Mouse (Mus musculus): ENCODE measurements around the gene Naalad2. TPM values are rescaled to one million over a fixed set of nuclear protein-coding genes. Genes with fewer than 3 reads are reported as not detected.

Gene Naalad2
- polyA plus RNA-seq, 1 experiment from 2014 or later: 7.1 TPM

- no peak for ATAC-seq (replicated peaks; ENCODE audit: low FRiP score, low read depth)
- H3K9me3 ChIP-seq (replicated peaks; ENCODE audit: low read length): no peaks in the 10 kb centered on the region
- peak; percentile 58 for DNase-seq (ENCODE audit: low spot score)
- no peaks in the 10 kb centered on the region for H3K36me3 ChIP-seq (ENCODE audit: insufficient read depth, low read length)
- H3K4me1 ChIP-seq (replicated peaks; ENCODE audit: insufficient read depth, low read length): no peaks in the 10 kb centered on the region
- no peak overlapping the region for H3K27ac ChIP-seq
- H3K9ac ChIP-seq (ENCODE audit: low read depth, low read length): no peak overlapping the region
- H3K4me2 ChIP-seq (ENCODE audit: low read length): no peak overlapping the region
- H3K4me3 ChIP-seq (replicated peaks; ENCODE audit: low read depth, low read length): no peak overlapping the region
- H3K27me3 ChIP-seq (ENCODE audit: insufficient read depth, low read length): no peaks in the 10 kb centered on the region
- 45% methylated on average over 1 of the region's 1 CpGs for WGBS
- TF ChIP-seq CTCF (IDR thresholded peaks at IDR 0.05; ENCODE audit: low read depth): peak; percentile 66
These were observed 125.3 kb downstream of the Naalad2 start for GRCm38 (mm10) chr9:18277497-18277896.

- no peaks in the 10 kb centered on the region for H3K36me3 ChIP-seq (ENCODE audit: insufficient read depth, low read length)
- H3K9ac ChIP-seq (ENCODE audit: low read depth, low read length): no peak overlapping the region
- H3K4me1 ChIP-seq (replicated peaks; ENCODE audit: insufficient read depth, low read length): no peaks in the 10 kb centered on the region
- no peaks in the 10 kb centered on the region for H3K27me3 ChIP-seq (ENCODE audit: insufficient read depth, low read length)
- no peaks in the 10 kb centered on the region for H3K9me3 ChIP-seq (replicated peaks; ENCODE audit: low read length)
- H3K27ac ChIP-seq: no peak overlapping the region
- no peak overlapping the region for H3K4me3 ChIP-seq (replicated peaks; ENCODE audit: low read depth, low read length)
- ATAC-seq (replicated peaks; ENCODE audit: low FRiP score, low read depth) (no peak), DNase-seq (ENCODE audit: low spot score) (no peak)
- H3K4me2 ChIP-seq (ENCODE audit: low read length): no peak overlapping the region
- TF ChIP-seq CTCF (IDR thresholded peaks at IDR 0.05; ENCODE audit: low read depth): no peak
- 28% methylated on average over 2 of the region's 2 CpGs for WGBS
These were observed 126.0 kb downstream of the Naalad2 start for GRCm38 (mm10) chr9:18276844-18277243.

DNA sequence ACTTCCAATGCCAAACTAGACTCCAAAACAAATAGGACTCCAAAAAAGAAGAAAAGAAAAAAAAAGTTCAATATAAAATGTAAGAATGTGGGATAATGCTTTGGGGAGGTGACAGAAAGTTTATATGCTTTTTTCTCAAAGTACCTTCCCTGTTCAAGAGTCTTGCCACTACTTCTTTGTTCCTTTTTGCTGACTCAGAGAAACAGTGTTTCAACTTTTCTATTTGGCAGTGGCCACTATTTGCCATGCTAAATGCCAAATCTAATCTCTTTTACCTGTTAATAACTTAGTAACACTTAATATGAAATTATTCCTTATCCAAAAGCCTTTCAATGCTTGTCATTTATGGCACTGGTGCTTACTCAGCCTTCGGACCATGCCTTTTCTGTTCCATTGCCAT, 126.9 kb downstream of the Naalad2 start:
- 86% methylated on average over 1 of the region's 1 CpGs for WGBS
- no peak for DNase-seq (ENCODE audit: low spot score)
- no peak for ATAC-seq (replicated peaks; ENCODE audit: low FRiP score, low read depth)
- no peak overlapping the region for H3K27ac ChIP-seq
- no peak for TF ChIP-seq CTCF (IDR thresholded peaks at IDR 0.05; ENCODE audit: low read depth)
- no peak overlapping the region for H3K4me2 ChIP-seq (ENCODE audit: low read length)
- H3K9ac ChIP-seq (ENCODE audit: low read depth, low read length): no peak overlapping the region
- no peaks in the 10 kb centered on the region for H3K9me3 ChIP-seq (replicated peaks; ENCODE audit: low read length)
- H3K4me3 ChIP-seq (replicated peaks; ENCODE audit: low read depth, low read length): no peak overlapping the region
- no peaks in the 10 kb centered on the region for H3K27me3 ChIP-seq (ENCODE audit: insufficient read depth, low read length)
- no peaks in the 10 kb centered on the region for H3K4me1 ChIP-seq (replicated peaks; ENCODE audit: insufficient read depth, low read length)
- H3K36me3 ChIP-seq (ENCODE audit: insufficient read depth, low read length): no peaks in the 10 kb centered on the region

Other genes starting within 250 kb of the Naalad2 start
- gene Chordc1, start 110.9 kb downstream of the Naalad2 start, polyA plus RNA-seq (2015; fragmentation: Nextera tagmentation; extraction: Ambion mirVana): 68.9 and 80.5 TPM in 2 replicates
- gene Ubtfl1, start 1.4 kb upstream of the Naalad2 start, polyA plus RNA-seq (2015; fragmentation: Nextera tagmentation; extraction: Ambion mirVana): not detected in 2 replicates
- not detected in 2 replicates for gene Mbd3l2, start 27.7 kb upstream of the Naalad2 start, polyA plus RNA-seq (2015; fragmentation: Nextera tagmentation; extraction: Ambion mirVana)
- gene Zfp558, start 75.3 kb upstream of the Naalad2 start, polyA plus RNA-seq (2015; fragmentation: Nextera tagmentation; extraction: Ambion mirVana): 4.9 TPM in 2 replicates
- gene Mbd3l1, start 75.4 kb upstream of the Naalad2 start, polyA plus RNA-seq (2015; fragmentation: Nextera tagmentation; extraction: Ambion mirVana): not detected in 2 replicates

Measured in kidney, postnatal 0 days (tissue).